Mouse (Mus musculus) CH12.LX (cell line): ENCODE results near the gene Rdh8.

Experiments
- BHLHE40 ChIP-seq: IDR thresholded peaks from 2 replicates; pipeline ENCODE4 v1.6.1; 2011; ENCODE audit warnings: mild to moderate bottlenecking, low read depth, low read length, improper control_type of control experiment
- CHD2 ChIP-seq: IDR thresholded peaks from 2 replicates; pipeline ENCODE4 v1.6.1; 2011; ENCODE audit warnings: low read length, improper control_type of control experiment
- CTCF ChIP-seq, 2 experiments: IDR thresholded peaks in 1 of 2; conservative IDR thresholded peaks in 1 of 2; 2 replicates each; pipeline ENCODE4 v1.5.1; 2011 to 2012; ENCODE audit warnings: low read depth in 2 of 2, low read length in 2 of 2, improper control_type of control experiment in 1 of 2, inconsistent platforms in 1 of 2, mild to moderate bottlenecking in 1 of 2, moderate library complexity in 1 of 2
- ELF1 ChIP-seq: IDR thresholded peaks from 2 replicates; pipeline ENCODE4 v1.6.1; 2014; ENCODE audit warnings: low read depth, mild to moderate bottlenecking, inconsistent platforms, low read length, improper control_type of control experiment
- HCFC1 ChIP-seq: IDR thresholded peaks from 2 replicates; pipeline ENCODE4 v1.6.1; 2012; ENCODE audit warnings: low read depth, mild to moderate bottlenecking, inconsistent platforms, low read length, improper control_type of control experiment
- JUN ChIP-seq: IDR thresholded peaks from 2 replicates; pipeline ENCODE4 v1.6.1; 2011; ENCODE audit warnings: low read depth, mild to moderate bottlenecking, low read length, improper control_type of control experiment, moderate library complexity; ENCODE audit not compliant: insufficient read depth
- JUND ChIP-seq: conservative IDR thresholded peaks from 2 replicates; pipeline ENCODE4 v1.6.1; 2011; ENCODE audit warnings: low read depth, low read length, improper control_type of control experiment
- NRF1 ChIP-seq: IDR thresholded peaks from 2 replicates; pipeline ENCODE4 v1.6.1; 2014; ENCODE audit warnings: low read depth, mild to moderate bottlenecking, inconsistent platforms, low read length, improper control_type of control experiment, moderate library complexity
- POLR2A ChIP-seq: IDR thresholded peaks from 2 replicates; pipeline ENCODE4 v1.6.1; 2011; ENCODE audit warnings: low read depth, mild to moderate bottlenecking, improper control_type of control experiment, low read length
- RCOR1 ChIP-seq: conservative IDR thresholded peaks from 2 replicates; pipeline ENCODE4 v1.6.1; 2012; ENCODE audit warnings: low read depth, mild to moderate bottlenecking, inconsistent platforms, low read length, improper control_type of control experiment
- TCF12 ChIP-seq: IDR thresholded peaks from 2 replicates; pipeline ENCODE4 v1.6.1; 2014; ENCODE audit warnings: low read depth, mild to moderate bottlenecking, inconsistent platforms, low read length, improper control_type of control experiment
- USF1 ChIP-seq: IDR thresholded peaks from 2 replicates; pipeline ENCODE4 v1.6.1; 2014; ENCODE audit warnings: low read depth, mild to moderate bottlenecking, inconsistent platforms, low read length, improper control_type of control experiment
- ZNF384 ChIP-seq: IDR thresholded peaks from 2 replicates; pipeline ENCODE4 v1.6.1; 2012; ENCODE audit warnings: low read depth, low read length, improper control_type of control experiment, inconsistent platforms

DNA sequence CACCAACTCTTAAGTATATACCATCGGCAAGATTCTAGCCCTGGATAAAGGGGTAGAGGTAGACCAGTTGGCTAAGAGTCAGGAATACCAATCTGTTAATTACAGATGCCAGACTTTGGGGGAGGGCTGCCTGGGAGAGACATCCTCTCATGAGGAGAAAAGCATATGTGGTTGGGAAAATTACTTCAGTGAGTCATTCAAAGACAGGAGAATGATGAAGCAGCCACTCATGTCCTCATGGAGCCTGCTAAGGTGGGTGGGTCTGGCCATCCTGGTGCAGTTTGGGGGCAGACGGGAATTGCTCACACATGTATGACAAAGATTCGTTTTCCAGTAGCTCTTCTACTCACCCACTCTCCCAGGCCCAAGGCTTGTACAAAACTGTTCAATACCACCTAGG is 4.5 kb downstream of the Rdh8 start:
- no peak for TF ChIP-seq NRF1
- TF ChIP-seq CTCF (conservative IDR thresholded peaks at IDR 0.05 in 1 of 2, IDR thresholded peaks at IDR 0.05 in 1 of 2; ENCODE audit: low read depth in 2 of 2, low read length in 2 of 2): no peak
- no peak for TF ChIP-seq POLR2A
- TF ChIP-seq RCOR1: no peak
- TF ChIP-seq ELF1: no peak
- no peak for TF ChIP-seq USF1
- no peak for TF ChIP-seq TCF12
- TF ChIP-seq JUN: no peak
- TF ChIP-seq HCFC1: no peak
- TF ChIP-seq JUND: no peak
- no peak for TF ChIP-seq CHD2
- no peak for TF ChIP-seq ZNF384
- TF ChIP-seq BHLHE40: no peak
